Mouse (Mus musculus): ENCODE data around the gene Ankrd34c. TPM values are rescaled to one million over a fixed set of nuclear protein-coding genes. Genes with fewer than 3 reads are reported as not detected.

Gene Ankrd34c
- polyA plus RNA-seq, 1 experiment from 2014 or later, result not detected

- H3K9me3 ChIP-seq (ENCODE audit: control insufficient read depth, low read depth, low read length), result no peaks in the 10 kb centered on the region
- H3K27ac ChIP-seq (ENCODE audit: low read length), result no peak overlapping the region
- no peaks in the 10 kb centered on the region for H3K27me3 ChIP-seq (ENCODE audit: control insufficient read depth, insufficient read depth, low read length)
- H3K4me3 ChIP-seq (ENCODE audit: low read depth, low read length), result no peak overlapping the region
- no peak overlapping the region for H3K4me2 ChIP-seq (replicated peaks; ENCODE audit: low read depth, low read length)
- H3K9ac ChIP-seq (replicated peaks; ENCODE audit: low read depth, low read length), result no peak overlapping the region
- H3K36me3 ChIP-seq (ENCODE audit: control insufficient read depth, insufficient read depth, low read length), result no peaks in the 10 kb centered on the region
- H3K4me1 ChIP-seq (ENCODE audit: control insufficient read depth, insufficient read depth, low read length), result no peaks in the 10 kb centered on the region
- no peak for ATAC-seq (ENCODE audit: insufficient number of reproducible peaks, insufficient read depth, low FRiP score, low read depth)
These were observed 1.8 kb upstream of the Ankrd34c start for GRCm38 (mm10) chr9:89740041-89740440.

GRCm38 (mm10) chr9:89737888-89738287 is 387 bp downstream of the Ankrd34c start:
- no peak for ATAC-seq (ENCODE audit: insufficient number of reproducible peaks, insufficient read depth, low FRiP score, low read depth)

GRCm38 (mm10) chr9:89736932-89737705 is 1.2 kb downstream of the Ankrd34c start:
- H3K9me3 ChIP-seq (ENCODE audit: control insufficient read depth, low read depth, low read length), result no peaks in the 10 kb centered on the region
- H3K27me3 ChIP-seq (ENCODE audit: control insufficient read depth, insufficient read depth, low read length), result no peaks in the 10 kb centered on the region
- ATAC-seq (ENCODE audit: insufficient number of reproducible peaks, insufficient read depth, low FRiP score, low read depth), result peak; percentile 67; the same call in 1 of the 2 replicates
- H3K4me2 ChIP-seq (replicated peaks; ENCODE audit: low read depth, low read length), result no peak overlapping the region
- H3K36me3 ChIP-seq (ENCODE audit: control insufficient read depth, insufficient read depth, low read length), result no peaks in the 10 kb centered on the region
- WGBS, result 8% methylated on average over 20 of the region's 20 CpGs
- H3K27ac ChIP-seq (ENCODE audit: low read length), result no peak overlapping the region
- H3K4me3 ChIP-seq (ENCODE audit: low read depth, low read length), result no peak overlapping the region
- H3K9ac ChIP-seq (replicated peaks; ENCODE audit: low read depth, low read length), result no peak overlapping the region
- no peaks in the 10 kb centered on the region for H3K4me1 ChIP-seq (ENCODE audit: control insufficient read depth, insufficient read depth, low read length)

More at GRCm38 (mm10) chr9:89737888-89738287, 387 bp downstream of the Ankrd34c start:
- no peaks in the 10 kb centered on the region for H3K27me3 ChIP-seq (ENCODE audit: control insufficient read depth, insufficient read depth, low read length)
- H3K27ac ChIP-seq (ENCODE audit: low read length), result no peak overlapping the region
- H3K9me3 ChIP-seq (ENCODE audit: control insufficient read depth, low read depth, low read length), result no peaks in the 10 kb centered on the region
- 12% methylated on average over 6 of the region's 6 CpGs for WGBS
- H3K36me3 ChIP-seq (ENCODE audit: control insufficient read depth, insufficient read depth, low read length), result no peaks in the 10 kb centered on the region
- no peak overlapping the region for H3K4me2 ChIP-seq (replicated peaks; ENCODE audit: low read depth, low read length)
- no peaks in the 10 kb centered on the region for H3K4me1 ChIP-seq (ENCODE audit: control insufficient read depth, insufficient read depth, low read length)
- no peak overlapping the region for H3K4me3 ChIP-seq (ENCODE audit: low read depth, low read length)
- no peak overlapping the region for H3K9ac ChIP-seq (replicated peaks; ENCODE audit: low read depth, low read length)

GRCm38 (mm10) chr9:89706906-89707305 is 31.4 kb downstream of the Ankrd34c start:
- WGBS, result 21% methylated on average over 4 of the region's 4 CpGs
- no peak for ATAC-seq (ENCODE audit: insufficient number of reproducible peaks, insufficient read depth, low FRiP score, low read depth)

DNA sequence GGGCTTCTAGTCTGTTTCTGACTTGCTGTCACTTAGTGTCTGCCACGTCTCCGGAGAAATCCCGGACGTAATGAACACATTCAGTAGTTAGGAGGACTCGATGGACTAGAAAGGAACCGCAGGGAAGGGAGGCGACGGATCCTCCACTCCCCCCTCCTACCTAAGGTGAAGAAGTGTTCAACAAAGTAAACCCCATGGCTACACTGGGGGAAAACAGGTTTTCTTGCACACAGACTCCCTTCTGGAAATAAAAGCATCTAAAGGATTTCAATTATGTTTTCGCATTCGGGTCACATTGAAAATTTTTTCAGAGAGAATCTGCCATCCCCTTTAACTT is 33.1 kb downstream of the Ankrd34c start:
- Histone ChIP-seq H3K9ac (replicated peaks; ENCODE audit: low read depth, low read length) (peak overlapping the region; percentile 76; the same call in 1 of the 2 replicates), H3K4me1 (ENCODE audit: control insufficient read depth, insufficient read depth, low read length) (peaks cover 8% of the 10 kb centered on the region; the same call in 1 of the 2 replicates), H3K4me2 (replicated peaks; ENCODE audit: low read depth, low read length) (peak overlapping the region; percentile 94), H3K36me3 (ENCODE audit: control insufficient read depth, insufficient read depth, low read length) (peaks cover 7% of the 10 kb centered on the region), H3K27ac (ENCODE audit: low read length) (peak overlapping the region; percentile 82; the same call in 1 of the 2 replicates), H3K27me3 (ENCODE audit: control insufficient read depth, insufficient read depth, low read length) (no peaks in the 10 kb centered on the region), H3K4me3 (ENCODE audit: low read depth, low read length) (peak overlapping the region; percentile 63), H3K9me3 (ENCODE audit: control insufficient read depth, low read depth, low read length) (no peaks in the 10 kb centered on the region)
- peak; percentile 18; the same call in 1 of the 2 replicates for ATAC-seq (ENCODE audit: insufficient number of reproducible peaks, insufficient read depth, low FRiP score, low read depth)
- WGBS, result 9% methylated on average over 10 of the region's 10 CpGs

More at GRCm38 (mm10) chr9:89706906-89707305, 31.4 kb downstream of the Ankrd34c start:
- Histone ChIP-seq H3K9me3 (ENCODE audit: control insufficient read depth, low read depth, low read length) (no peaks in the 10 kb centered on the region), H3K36me3 (ENCODE audit: control insufficient read depth, insufficient read depth, low read length) (no peaks in the 10 kb centered on the region), H3K27ac (ENCODE audit: low read length) (no peak overlapping the region), H3K9ac (replicated peaks; ENCODE audit: low read depth, low read length) (no peak overlapping the region), H3K4me3 (ENCODE audit: low read depth, low read length) (no peak overlapping the region), H3K4me2 (replicated peaks; ENCODE audit: low read depth, low read length) (no peak overlapping the region), H3K27me3 (ENCODE audit: control insufficient read depth, insufficient read depth, low read length) (no peaks in the 10 kb centered on the region), H3K4me1 (ENCODE audit: control insufficient read depth, insufficient read depth, low read length) (peaks cover 8% of the 10 kb centered on the region; the same call in 1 of the 2 replicates)

- Histone ChIP-seq H3K4me1 (ENCODE audit: control insufficient read depth, insufficient read depth, low read length) (peaks cover 8% of the 10 kb centered on the region; the same call in 1 of the 2 replicates), H3K4me2 (replicated peaks; ENCODE audit: low read depth, low read length) (peak within 1 kb of the TSS; percentile 94), H3K27ac (ENCODE audit: low read length) (peak within 1 kb of the TSS; percentile 82), H3K36me3 (ENCODE audit: control insufficient read depth, insufficient read depth, low read length) (peaks cover 14% of the 10 kb centered on the region), H3K9me3 (ENCODE audit: control insufficient read depth, low read depth, low read length) (no peaks in the 10 kb centered on the region), H3K9ac (replicated peaks; ENCODE audit: low read depth, low read length) (peak within 1 kb of the TSS; percentile 76), H3K4me3 (ENCODE audit: low read depth, low read length) (peak within 1 kb of the TSS; percentile 63), H3K27me3 (ENCODE audit: control insufficient read depth, insufficient read depth, low read length) (no peaks in the 10 kb centered on the region)
- WGBS, result 1% methylated on average over 52 of the region's 52 CpGs
- ATAC-seq (ENCODE audit: insufficient number of reproducible peaks, insufficient read depth, low FRiP score, low read depth), result peak; percentile 99
These were observed 33.7 kb downstream of the Ankrd34c start, which contains the start of gene Tmed3 for GRCm38 (mm10) chr9:89704265-89705196. TSS of gene Tmed3 (minus strand) at chr9:89705068.

DNA sequence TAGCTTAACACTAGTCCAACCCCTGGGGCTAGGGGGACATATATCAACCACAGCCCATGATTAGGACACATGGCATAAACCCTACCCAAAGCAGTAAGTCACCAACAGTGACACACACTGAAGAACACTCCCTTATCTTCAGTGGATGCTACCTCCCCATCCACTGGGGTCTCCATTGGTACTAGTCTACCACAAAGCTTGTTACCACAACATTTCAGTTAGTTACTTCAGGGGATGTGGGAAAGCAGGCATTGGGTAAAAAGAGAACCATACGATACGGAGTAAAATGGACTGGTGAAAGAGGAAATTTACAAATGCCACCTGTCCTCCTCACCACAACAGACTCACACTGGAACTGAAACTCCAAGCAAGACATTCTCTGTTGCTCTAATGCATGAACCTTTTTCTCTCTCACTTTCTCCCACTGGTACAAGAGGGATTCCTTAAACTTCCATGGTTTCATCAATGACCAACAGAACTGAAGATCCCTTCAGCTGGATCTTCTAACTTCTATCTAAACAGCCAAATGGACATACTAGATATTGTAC is 37.3 kb downstream of the Ankrd34c start:
- peaks cover 25% of the 10 kb centered on the region for H3K36me3 ChIP-seq (ENCODE audit: control insufficient read depth, insufficient read depth, low read length)

DNA sequence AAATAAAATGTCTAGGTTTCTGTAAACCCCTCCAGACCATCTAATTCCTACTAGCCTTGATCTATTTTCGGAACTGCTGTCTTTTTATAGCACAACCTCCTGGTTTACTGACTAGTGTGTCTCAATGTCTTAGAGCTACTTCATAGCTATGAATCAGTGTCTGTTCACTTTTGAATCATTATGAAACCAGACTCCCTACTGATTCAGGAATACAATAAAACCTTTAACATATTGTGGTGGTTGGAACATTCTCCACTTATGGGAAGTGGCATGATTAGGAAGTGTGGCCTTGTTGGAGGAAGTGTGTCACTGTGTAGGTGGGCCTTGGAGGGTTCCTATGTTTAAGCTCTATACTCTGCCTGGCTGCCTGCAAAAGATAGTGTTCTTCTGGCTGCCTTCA is 43.1 kb downstream of the Ankrd34c start:
- 91% methylated on average over 1 of the region's 1 CpGs for WGBS

More for the DNA sequence above, 37.3 kb downstream of the Ankrd34c start:
- H3K9me3 ChIP-seq (ENCODE audit: control insufficient read depth, low read depth, low read length), result no peaks in the 10 kb centered on the region
- no peaks in the 10 kb centered on the region for H3K27me3 ChIP-seq (ENCODE audit: control insufficient read depth, insufficient read depth, low read length)
- ATAC-seq (ENCODE audit: insufficient number of reproducible peaks, insufficient read depth, low FRiP score, low read depth), result no peak
- 93% methylated on average over 2 of the region's 2 CpGs for WGBS
- no peak overlapping the region for H3K27ac ChIP-seq (ENCODE audit: low read length)
- no peak overlapping the region for H3K4me2 ChIP-seq (replicated peaks; ENCODE audit: low read depth, low read length)
- H3K4me3 ChIP-seq (ENCODE audit: low read depth, low read length), result no peak overlapping the region
- peaks cover 8% of the 10 kb centered on the region; the same call in 1 of the 2 replicates for H3K4me1 ChIP-seq (ENCODE audit: control insufficient read depth, insufficient read depth, low read length)
- no peak overlapping the region for H3K9ac ChIP-seq (replicated peaks; ENCODE audit: low read depth, low read length)

More for the DNA sequence above, 43.1 kb downstream of the Ankrd34c start:
- peaks cover 18% of the 10 kb centered on the region for H3K36me3 ChIP-seq (ENCODE audit: control insufficient read depth, insufficient read depth, low read length)
- no peak overlapping the region for H3K9ac ChIP-seq (replicated peaks; ENCODE audit: low read depth, low read length)
- ATAC-seq (ENCODE audit: insufficient number of reproducible peaks, insufficient read depth, low FRiP score, low read depth), result no peak
- no peaks in the 10 kb centered on the region for H3K27me3 ChIP-seq (ENCODE audit: control insufficient read depth, insufficient read depth, low read length)
- no peak overlapping the region for H3K4me3 ChIP-seq (ENCODE audit: low read depth, low read length)
- no peaks in the 10 kb centered on the region for H3K9me3 ChIP-seq (ENCODE audit: control insufficient read depth, low read depth, low read length)
- H3K4me1 ChIP-seq (ENCODE audit: control insufficient read depth, insufficient read depth, low read length), result no peaks in the 10 kb centered on the region
- no peak overlapping the region for H3K4me2 ChIP-seq (replicated peaks; ENCODE audit: low read depth, low read length)
- no peak overlapping the region for H3K27ac ChIP-seq (ENCODE audit: low read length)
